Mouse (Mus musculus) urinary bladder, postnatal 14 days (tissue): ENCODE data around the gene Pgpep1l.
"Not testable (repeated sequence)": the region's sequence is repeated elsewhere in the genome, so short reads cannot be mapped to it uniquely, and the experiment has no call there.

Experiments used
- DNase-seq: peaks from one replicate; pipeline ENCODE4 v3.0.0; 2021; ENCODE audit warnings: low spot score

Gene Pgpep1l

DNA sequence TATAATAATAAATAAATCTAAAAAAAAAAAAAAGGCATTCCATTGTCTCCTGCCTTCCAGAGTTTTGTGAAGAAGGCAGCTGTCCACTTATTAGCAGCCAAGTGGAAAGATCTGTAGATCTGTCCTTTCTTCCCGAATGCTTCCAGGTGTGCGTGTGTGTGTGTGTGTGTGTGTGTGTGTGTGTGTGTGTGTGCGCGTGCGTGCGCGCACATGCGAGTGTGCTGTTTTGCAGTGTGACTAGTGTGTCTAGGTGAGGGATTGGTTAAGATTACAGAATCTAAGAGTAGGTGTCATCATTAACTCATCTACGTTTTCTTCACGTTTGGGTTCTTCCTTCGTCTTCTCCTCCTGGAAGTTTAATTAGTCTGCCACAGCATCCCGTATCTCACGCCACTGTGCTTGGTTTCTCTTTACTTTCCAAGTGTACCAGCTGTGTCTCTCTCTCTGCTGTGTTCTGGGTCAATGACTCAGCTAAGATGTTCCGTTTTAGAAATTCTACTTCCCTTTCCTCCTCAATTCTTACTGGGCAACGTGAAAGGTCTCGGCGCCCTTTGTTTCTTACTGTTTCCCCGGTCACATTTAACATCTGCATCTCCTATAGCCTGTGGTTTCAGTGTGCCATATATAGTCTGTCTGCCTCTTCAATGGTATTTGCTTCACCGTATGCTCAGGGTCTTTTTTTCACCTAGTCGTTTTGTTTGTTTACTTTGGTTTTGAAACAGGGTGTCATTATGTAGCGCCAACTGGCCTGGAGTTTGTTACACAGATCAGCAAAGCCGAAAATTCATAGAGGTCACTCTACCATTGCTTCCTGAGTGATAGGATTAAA lies 18.5 kb upstream of the Pgpep1l start:
- no peak for DNase-seq

DNA sequence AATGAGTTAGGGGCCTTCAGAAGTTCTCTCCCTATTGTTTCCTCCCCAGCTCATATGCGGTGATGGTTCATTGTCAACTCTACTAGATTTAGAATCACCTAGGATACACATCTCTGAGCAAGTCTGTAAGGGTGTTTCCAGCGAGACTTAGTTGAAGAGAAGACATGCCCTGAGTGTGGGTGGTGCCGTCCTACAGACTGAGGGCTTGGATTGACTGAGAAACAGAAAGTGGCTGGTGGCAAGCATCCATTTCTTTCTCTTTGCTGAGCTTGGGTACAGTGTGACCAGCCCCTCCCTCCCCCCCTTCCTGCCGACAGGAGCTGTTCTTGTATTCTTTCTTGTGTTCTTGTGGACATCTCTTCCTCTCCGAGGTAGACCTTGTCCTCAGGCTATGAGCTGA lies 17.3 kb upstream of the Pgpep1l start:
- DNase-seq = no peak

DNA sequence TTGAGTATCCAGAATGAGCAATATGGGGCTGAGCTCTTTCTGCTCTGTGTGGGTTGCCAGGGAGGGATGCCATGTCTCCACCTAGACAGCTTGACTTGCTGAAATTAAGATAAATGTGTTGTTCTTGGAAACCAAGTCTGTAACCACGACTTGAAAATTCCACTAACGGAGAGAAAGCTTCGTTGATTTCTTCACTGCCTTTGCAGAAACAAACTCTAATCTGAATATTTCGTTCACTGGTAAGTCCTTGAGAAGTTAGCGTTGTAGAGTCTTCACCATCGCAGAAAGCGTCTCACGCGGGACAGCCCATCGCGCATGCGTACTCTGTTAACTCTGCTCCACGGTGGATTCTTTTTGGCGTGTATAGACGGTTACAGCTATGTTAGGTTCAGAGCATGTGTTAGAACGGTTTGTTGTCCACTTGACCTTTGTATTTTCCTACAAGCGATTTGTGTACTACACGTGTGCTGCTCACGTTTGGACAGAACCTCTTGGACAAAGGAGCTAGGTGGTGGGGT lies 16.4 kb upstream of the Pgpep1l start:
- no peak for DNase-seq

DNA sequence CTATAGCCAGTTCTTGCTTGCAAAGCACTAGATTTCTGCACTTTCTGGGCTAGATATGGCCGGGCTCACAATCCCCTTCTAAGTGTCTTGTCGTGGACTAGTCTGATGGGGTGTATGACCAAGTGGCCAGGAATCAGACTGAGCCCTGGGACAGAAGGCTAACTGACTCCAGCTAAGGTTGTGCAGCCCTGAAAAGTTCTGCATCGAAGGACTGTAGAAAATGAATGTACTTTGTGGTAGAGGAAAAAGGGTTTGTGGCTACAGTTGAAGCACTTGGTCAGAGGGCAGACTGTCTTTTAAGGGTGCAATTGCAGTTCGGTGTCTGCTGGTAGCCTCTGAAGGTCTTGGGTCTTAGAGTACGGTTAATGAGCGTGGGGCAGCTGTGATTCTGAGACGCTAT lies 15.4 kb upstream of the Pgpep1l start:
- DNase-seq = no peak

DNA sequence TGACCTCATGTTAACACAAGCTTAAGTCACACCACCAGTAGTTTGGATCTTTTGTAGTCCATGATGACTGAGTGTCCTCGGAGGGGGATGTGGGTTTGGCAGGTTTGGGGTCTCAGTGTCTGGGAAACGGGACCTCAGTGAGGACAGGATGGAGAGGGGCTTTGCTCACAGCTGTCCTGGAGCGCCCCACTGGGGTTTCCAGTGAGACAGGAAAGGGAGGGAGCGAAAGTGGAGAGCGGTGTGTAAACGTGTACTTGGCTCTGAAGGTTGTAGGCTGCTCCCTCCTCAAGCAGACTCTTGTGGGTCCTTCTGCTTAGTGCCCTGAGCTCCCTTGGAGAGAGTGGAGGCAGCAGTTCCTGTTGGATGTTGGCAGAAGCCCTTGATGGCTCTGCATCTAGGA lies 14.9 kb upstream of the Pgpep1l start:
- DNase-seq = no peak

DNA sequence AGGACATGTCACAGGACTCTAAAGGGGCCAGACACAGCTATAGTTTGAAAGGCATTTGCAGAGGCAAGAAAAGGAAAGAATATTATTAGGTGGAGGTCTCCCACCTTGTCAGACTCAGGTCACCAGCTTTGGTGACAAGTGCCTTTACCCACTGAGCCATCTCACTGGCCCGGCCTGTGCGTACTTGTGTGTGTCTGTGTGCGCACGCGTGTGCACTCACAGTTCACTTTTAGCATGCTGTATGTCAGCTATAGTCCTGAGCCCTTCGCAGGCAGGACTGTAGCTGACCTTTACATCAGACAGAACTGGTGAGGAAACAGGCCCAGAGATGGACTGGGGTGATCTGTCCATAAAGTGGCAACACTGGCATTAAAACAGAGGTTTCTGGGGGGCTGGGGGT lies 14.4 kb upstream of the Pgpep1l start:
- no peak for DNase-seq

DNA sequence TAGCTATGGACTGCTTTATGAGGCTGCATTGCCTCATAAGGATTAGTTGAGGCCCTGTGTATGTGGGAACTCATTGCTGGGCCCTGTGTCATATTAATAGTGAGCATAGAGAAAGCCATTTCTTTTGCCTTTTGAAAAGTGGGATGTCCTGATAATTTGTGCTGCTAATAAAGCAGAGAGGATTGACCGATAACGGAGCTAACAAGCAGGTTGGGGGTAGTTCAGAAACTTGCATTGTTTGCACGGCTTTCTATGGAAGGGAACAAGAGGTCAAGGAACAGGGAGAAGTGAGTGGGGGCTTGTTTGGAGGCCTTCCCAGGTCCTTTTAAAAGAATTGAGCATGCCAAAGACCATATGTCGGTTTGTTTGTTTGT lies 13.9 kb upstream of the Pgpep1l start:
- DNase-seq = no peak

DNA sequence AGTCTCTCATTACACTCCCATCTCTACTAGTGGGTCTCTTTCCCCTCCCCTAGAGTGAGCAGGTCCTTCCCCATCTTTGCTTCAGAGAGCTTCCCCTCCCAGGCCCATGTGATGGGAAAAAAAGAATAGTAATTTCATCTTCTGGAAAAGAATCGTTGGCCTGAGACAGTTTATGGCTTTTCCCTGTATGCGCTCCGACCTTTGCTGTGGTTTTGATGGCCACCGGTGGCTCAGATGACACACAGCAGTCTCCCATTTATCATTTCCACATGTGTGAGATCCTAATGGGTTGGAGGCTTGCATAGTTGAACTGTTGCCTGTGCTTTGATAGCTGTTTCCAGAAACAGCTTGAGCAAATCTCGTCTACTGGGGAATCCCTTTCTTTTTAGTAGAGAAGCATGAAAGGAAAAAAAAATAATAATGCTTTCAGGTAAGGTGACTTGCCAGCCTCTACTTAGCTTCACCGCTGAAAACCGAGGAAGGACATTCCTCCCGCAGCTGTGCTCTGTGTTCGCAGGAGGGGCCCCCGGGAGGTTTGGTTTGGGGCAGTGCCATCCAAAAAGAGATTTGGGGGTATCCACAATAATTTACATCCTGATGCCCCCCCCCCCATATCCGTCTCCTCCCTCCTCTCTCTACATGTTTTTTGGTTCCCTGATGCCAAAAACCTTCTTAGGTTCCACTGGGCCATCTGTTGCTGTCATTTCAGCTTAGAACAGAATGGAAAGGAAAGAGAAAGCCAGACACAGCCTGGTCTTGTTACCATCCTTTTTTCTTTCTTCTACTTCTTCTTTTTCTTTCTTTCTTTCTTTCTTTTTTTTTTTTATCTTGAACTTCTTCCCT lies 13.2 kb upstream of the Pgpep1l start:
- DNase-seq = no peak

DNA sequence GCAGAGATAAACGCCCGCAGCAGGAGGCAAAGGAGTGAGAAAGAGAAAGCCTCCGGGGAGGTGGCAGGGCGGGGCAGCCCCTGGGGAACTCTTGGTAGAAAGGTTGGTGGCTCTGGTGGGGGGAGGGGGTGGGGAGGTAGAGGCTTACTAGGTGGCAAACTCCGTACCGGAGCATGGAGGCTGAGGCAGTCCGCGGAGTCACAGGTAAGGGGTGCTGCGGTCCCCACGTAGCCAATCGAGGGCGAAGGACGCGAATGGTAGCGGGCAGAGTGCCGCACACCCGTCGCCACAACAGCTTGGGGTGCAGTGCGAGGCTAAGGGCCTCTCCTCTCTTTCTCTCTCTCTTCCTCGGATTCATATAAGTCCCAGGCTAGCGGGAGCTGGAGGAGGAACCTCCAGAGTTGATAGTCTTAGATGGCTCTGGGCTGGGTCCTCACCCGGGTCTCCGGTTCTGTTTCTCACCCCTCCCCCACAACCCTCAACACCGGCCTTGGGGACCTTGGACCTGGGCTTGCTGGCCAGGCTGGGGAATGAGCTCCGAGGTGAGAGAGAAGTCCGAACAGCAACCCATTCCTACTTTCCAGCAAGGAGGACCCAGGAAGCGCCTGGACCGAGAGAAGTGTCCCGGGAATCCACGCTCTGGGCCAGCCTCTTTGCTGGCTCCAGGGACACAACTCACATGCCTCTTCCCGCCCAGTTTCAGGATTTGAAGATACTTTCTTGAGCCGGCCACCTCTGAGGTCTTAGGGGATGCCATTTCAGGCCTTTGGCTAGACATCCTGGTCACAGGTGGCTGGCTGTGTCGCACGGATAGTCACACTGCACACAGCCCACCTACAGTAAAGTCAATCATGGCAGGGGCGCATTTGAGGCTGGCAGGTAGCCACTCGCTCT lies 12.1 kb upstream of the Pgpep1l start:
- DNase-seq = no peak

DNA sequence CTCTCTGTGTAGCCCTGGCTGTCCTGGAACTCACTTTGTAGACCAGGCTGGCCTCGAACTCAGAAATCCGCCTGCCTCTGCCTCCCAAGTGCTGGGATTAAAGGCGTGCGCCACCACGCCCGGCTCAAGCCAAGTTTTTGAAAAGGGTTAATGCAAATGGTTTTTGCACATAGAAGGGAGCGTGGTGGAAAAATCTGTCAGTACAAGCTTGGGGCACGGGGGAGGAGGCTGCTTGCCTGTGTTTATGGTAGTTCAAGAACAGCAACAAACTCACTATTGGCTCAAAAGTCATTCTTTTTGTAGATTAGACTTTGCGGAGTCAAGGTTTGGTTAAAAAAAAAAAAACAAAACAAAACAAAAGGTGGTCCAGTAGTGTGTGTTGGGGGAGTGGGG lies 11.4 kb upstream of the Pgpep1l start:
- DNase-seq = not testable (repeated sequence)

DNA sequence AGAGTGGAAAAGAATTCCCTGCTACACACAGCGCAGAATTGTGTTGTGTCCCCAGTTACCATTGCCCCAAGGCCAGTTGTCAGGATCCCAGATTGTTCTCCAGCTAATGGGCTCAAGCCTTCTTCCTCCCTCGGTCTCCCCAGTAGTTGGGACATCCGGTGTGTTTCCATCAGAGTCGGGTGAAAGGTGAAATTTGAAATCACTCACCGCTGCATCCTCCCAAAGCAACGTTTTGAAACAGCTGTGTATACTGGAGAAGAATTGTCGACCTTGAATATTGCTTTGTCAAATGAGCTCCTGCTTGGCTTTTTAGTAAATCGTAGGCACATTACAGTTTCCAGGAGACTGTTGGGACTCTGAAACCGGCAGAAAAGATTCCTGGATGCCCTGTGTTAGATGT lies 10.9 kb upstream of the Pgpep1l start:
- DNase-seq = no peak

DNA sequence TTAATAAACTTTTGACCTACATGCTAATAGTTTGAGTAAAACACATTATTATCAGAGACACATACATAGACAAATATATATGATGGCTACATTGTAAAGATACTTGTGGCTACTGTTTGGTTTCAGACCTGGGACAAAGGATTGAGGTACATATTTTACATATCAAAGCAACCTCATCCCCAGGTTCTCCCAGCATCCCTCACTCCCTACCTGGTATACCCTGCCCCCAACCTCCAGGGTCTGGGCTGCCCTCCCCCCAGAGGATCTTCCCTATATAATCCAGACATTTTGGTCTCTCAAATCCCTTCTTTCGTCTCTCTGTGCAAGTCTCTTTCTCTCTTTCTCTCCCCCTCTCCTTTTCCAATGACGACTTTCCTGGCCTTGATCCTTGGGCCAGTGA lies 10.2 kb upstream of the Pgpep1l start:
- DNase-seq = no peak

DNA sequence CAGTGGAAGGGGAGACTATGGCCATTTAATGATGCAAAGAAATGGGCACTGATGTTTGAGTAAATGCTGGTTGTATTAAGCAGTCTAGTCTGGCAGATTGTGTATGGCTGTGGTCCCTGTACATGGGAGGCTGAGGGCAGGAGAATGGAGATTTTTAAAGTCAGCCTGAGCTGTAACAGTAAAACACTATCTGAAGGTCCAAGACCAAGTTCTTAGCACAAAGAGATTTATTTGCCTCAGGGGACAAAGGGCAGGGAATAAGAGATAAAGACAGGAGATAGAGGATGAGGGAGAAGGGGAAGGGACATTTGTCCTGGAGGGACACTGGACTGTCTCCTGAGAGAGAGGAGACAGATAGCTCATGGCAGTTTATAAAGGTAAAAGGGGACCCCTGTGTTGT lies 9.5 kb upstream of the Pgpep1l start, which contains the start of gene Fam169b:
Gene Fam169b (plus strand): TSS at position 325 of the 400 bp plus-strand sequence.
- DNase-seq = no peak

DNA sequence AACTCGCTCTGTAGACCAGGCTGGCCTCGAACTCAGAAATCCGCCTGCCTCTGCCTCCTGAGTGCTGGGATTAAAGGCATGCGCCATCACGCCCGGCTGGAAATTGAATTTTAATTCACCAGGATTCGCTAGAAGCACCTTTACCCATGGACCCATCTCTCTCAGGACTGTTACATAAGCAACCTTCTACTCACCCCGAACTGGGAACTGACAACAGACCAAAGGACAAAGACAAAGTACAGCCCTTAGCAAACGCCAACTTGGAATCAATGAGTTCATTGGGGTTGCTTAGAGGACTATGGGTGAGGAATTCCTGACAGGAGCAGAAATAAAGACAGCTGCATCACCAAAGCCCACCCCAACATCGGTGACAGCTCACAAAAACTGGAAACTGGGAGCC lies 8.6 kb upstream of the Pgpep1l start:
- no peak for DNase-seq

DNA sequence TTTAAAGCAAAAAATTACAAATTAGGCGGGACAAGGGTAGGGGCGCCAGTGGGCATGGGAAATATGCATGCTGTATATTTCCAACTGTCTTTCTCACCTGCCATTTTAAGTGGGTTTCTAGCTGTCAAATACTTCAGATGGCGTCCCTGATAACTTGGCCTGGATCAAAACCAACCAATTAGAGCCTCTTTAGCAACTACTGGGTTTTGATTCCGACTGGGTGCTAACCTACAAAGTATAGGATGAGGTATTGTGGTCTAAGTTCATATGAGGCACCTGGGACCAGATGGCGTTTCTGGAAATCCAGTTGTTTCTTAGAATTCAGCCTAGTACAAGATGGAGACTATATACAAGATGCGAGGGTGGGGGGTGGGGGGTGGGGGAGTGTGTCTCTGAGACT lies 7.8 kb upstream of the Pgpep1l start:
- DNase-seq = no peak

DNA sequence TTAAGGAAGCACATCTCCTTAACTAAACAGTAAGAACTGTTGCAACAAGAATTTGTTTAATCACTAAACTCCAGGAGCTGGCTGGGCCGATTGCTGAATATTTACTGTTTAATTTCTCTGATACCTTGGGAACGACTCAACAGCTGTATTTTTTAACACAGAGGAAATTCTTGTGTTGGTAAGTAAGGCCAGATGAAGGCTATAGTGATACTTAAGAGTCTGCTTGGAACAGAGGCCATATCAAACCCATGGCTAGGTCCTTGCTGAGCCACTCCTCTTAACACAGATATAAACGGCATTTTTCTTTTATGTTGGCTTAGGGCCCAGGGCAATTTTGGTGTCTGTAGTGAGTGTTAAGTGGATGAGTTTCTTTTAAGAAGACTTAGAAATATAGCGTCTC lies 6.5 kb upstream of the Pgpep1l start:
- DNase-seq = no peak

DNA sequence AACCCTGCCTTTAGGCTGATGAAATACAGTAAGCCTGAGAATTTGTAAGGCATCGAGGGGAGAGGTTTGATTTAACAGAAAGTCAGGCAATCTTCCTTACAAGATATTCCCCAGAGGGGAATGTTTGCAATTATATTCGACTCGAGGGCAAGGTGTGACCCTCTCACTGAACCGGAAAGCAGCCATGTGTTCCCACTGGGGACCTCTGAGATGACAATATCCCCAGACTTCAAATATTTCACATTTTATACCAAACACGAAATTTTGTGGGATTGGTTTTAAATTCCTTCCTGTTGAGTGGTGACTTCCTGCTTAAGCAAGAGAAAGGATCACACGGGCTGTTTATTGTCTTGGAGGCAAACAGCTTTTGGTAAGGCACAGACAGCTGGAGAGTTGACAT lies 2.7 kb upstream of the Pgpep1l start:
- DNase-seq = no peak

DNA sequence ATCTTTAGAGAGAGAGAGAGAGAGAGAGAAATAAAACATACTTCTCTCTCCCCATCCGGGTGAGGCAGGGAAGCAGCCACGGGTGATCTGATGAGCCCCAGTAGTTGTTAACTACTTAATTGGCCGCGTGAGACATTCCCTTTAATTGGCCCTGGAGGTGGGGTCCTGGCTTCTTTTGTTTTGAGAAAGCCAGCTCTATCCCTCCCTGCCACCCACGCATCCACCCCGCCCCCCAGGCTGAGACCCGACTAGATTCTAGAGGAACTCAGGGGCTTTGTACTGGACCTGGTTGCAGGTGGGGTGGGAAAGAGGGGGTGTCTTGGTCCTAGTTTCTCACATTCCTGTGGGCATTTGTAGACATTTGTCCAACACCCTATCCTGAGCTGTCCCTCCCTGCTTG lies 1.4 kb upstream of the Pgpep1l start:
- no peak for DNase-seq

DNA sequence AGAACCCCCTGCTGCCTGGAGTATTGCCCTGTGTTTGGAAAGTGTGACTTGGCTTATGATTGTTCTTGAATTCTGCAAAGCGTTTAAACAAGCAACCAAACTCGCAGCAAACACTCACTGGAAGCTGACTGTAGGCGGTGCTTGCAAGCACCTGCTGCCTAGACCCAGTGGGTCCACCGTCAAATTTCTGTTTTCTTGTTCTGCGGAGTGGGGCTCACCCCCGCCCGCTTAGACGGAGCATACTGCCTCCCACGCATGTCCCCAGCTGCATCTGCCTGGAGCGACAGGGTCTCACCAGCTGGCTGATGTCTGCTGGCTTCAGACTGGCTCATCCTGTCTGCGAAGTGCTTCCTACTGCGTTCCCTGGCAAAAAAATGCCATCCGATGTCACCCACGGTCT lies 498 bp upstream of the Pgpep1l start:
- peak; percentile 12 for DNase-seq

DNA sequence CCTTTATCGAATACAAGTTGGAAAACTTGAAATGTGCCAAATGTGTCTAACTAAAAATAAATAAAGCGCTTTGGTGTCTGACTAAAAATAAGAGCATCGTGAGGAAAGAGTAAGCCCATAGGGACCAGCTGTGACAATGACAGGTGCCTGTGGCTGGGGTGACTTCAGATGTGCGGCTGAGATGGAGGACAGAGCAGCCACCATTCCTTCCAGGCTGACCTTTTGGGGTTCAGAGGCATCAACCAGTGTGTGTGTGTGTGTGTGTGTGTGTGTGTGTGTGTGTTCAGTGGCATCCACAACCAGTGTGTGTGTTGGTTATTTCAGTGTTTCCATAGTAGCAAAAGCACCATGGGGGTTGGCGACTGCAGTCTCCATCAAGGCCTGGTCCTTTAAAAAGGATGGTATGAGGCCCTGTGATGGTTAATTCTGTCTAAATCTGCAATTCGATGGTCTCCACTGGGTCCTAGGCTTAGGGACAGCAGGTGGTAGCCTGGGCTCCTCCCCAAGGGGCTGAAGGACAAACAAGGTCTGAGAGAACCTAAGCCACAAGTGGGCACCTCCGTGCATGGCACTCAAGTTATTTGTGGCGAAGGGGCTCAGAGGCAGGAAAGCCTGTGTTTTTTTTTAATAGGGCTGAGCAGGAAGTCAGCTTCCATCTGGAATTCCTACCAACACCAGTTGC lies 546 bp downstream of the Pgpep1l start:
- DNase-seq = no peak

DNA sequence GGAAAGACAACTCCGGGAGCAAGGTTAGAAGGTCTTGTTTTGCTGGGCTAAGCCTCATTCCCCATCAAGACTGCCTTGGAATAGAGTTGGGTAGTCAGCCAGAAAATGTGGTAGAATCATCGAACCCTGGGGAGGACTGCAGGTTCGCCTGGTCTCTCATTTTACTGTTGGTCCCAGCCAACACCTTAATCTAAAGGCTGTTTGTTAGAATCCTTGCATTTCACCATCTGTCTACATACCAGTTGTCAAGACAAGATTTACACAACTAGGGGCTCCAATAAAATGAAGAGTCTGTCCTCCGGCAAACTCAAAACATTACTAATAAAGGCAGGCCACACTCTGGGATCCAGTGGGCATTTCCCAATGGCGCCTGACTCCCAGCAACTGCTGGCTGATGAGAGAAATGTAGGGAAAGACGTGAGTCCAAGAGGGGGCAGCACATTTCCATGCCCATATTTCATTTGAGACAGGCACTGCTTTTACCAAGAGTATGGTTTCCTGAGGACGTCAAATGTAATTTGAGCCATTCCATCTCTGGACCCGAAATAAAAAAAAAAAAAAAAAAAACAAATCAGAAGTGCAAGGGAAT lies 1.3 kb downstream of the Pgpep1l start:
- no peak for DNase-seq
